Mouse (Mus musculus) forebrain, postnatal 0 days (tissue): ENCODE data around the gene Ms4a14. TPM values are rescaled to one million over a fixed set of nuclear protein-coding genes. Genes with fewer than 3 reads are reported as not detected.

Experiments used
- ATAC-seq: fragments of 200-750 bp; cut with Nextera tagmentation; 2 replicates; pipeline ENCODE4 v1.8.0; 2017; ENCODE audit warnings: mild to moderate bottlenecking, moderate library complexity
- DNase-seq: peaks from one replicate; pipeline ENCODE4 v3.0.0-alpha.2; 2015
- H3K27ac ChIP-seq: fragments of 300-500 bp; sonication (generic); 2 replicates; pipeline ENCODE4 v1.5.1; 2014; ENCODE audit warnings: low read depth, mild to moderate bottlenecking, antibody characterized with exemption, low read length, moderate library complexity, mixed read lengths
- H3K27me3 ChIP-seq: fragments of 300-500 bp; sonication (generic); 2 replicates; pipeline ENCODE4 v1.6.1; 2014; ENCODE audit warnings: mild to moderate bottlenecking, low read length, mixed read lengths; ENCODE audit not compliant: insufficient read depth
- H3K36me3 ChIP-seq: fragments of 300-500 bp; sonication (generic); 2 replicates; pipeline ENCODE4 v1.6.1; 2014; ENCODE audit warnings: mild to moderate bottlenecking, moderate library complexity; ENCODE audit not compliant: insufficient read depth
- H3K4me1 ChIP-seq: fragments of 300-500 bp; sonication (generic); 2 replicates; pipeline ENCODE4 v1.6.1; 2014; ENCODE audit warnings: antibody characterized with exemption; ENCODE audit not compliant: insufficient read depth
- H3K4me2 ChIP-seq: fragments of 300-500 bp; sonication (generic); 2 replicates; pipeline ENCODE4 v1.6.1; 2014; ENCODE audit warnings: low read depth, mild to moderate bottlenecking, moderate library complexity
- H3K4me3 ChIP-seq: fragments of 300-500 bp; sonication (generic); 2 replicates; pipeline ENCODE4 v1.5.1; 2014; ENCODE audit warnings: low read depth, low read length, mixed read lengths
- H3K9ac ChIP-seq: fragments of 300-500 bp; sonication (generic); 2 replicates; pipeline ENCODE4 v1.6.1; 2014; ENCODE audit warnings: mild to moderate bottlenecking
- H3K9me3 ChIP-seq: fragments of 300-500 bp; sonication (generic); 2 replicates; pipeline ENCODE4 v1.6.1; 2016; ENCODE audit warnings: low read length
- CTCF ChIP-seq: sonication (generic); IDR thresholded peaks from 2 replicates; pipeline ENCODE4 v1.5.1; 2016; ENCODE audit warnings: antibody characterized with exemption, control low read depth, low read depth
- WGBS: fragments of 180-500 bp; shearing (Covaris S2); extraction: QIAGEN DNeasy Blood & Tissue Kit; methylation state at CpG from one replicate; pipeline ENCODE4 v1.1.7; 2014; 5-methylcytosine and 5-hydroxymethylcytosine counted together
- polyA plus RNA-seq: library from polyadenylated mRNA; unstranded; fragments of >200 nt; fragmentation: Nextera tagmentation; extraction: Ambion mirVana; gene quantifications from 2 replicates; pipeline ENCODE4 v1.2.1, GENCODE M21; 2015
- total RNA-seq: library from RNA; depleted of rRNA; stranded (reverse); fragments of >200 nt; gene quantifications from 2 replicates; pipeline ENCODE4 v1.2.3, GENCODE M21; 2014; rRNA removed

The Ms4a14 gene
- total RNA-seq, result not detected in 2 replicates
- 0.08 TPM in 1 of 2 replicates, not detected in the other for polyA plus RNA-seq

GRCm38 (mm10) chr19:11314354-11314753, at the start of gene Ms4a14:
Gene Ms4a14, minus strand, starts transcription at chr19:11314454.
- TF ChIP-seq CTCF, result no peak
- no peaks in the 10 kb centered on the region for H3K4me1 ChIP-seq
- H3K36me3 ChIP-seq, result no peaks in the 10 kb centered on the region
- no peak within 1 kb of the TSS for H3K4me3 ChIP-seq
- 74% methylated on average over 1 of the region's 1 CpGs for WGBS
- H3K27ac ChIP-seq, result no peak within 1 kb of the TSS
- no peaks in the 10 kb centered on the region for H3K27me3 ChIP-seq
- DNase-seq (no peak), ATAC-seq (no peak)
- H3K9ac ChIP-seq, result no peak within 1 kb of the TSS
- H3K4me2 ChIP-seq, result no peak within 1 kb of the TSS
- no peaks in the 10 kb centered on the region for H3K9me3 ChIP-seq

- TF ChIP-seq CTCF, result no peak
- no peak for ATAC-seq
- H3K27ac ChIP-seq, result no peak overlapping the region
Observed at GRCm38 (mm10) chr19:11362002-11362401, 47.7 kb upstream of the Ms4a14 start.

GRCm38 (mm10) chr19:11360106-11360505, 45.9 kb upstream of the Ms4a14 start:
- Histone ChIP-seq H3K36me3 (no peaks in the 10 kb centered on the region), H3K4me1 (no peaks in the 10 kb centered on the region), H3K27ac (no peak overlapping the region), H3K9ac (no peak overlapping the region), H3K4me2 (no peak overlapping the region), H3K9me3 (no peaks in the 10 kb centered on the region), H3K4me3 (no peak overlapping the region), H3K27me3 (no peaks in the 10 kb centered on the region)
- TF ChIP-seq CTCF, result peak; percentile 56
- DNase-seq, result peak; percentile 20
- ATAC-seq, result peak; percentile 50; the same call in 1 of the 2 replicates
- WGBS, result 74% methylated on average over 3 of the region's 3 CpGs

More at GRCm38 (mm10) chr19:11362002-11362401, 47.7 kb upstream of the Ms4a14 start:
- H3K4me2 ChIP-seq, result no peak overlapping the region
- H3K36me3 ChIP-seq, result no peaks in the 10 kb centered on the region
- H3K9me3 ChIP-seq, result no peaks in the 10 kb centered on the region
- DNase-seq, result no peak
- no peak overlapping the region for H3K9ac ChIP-seq
- H3K4me1 ChIP-seq, result no peaks in the 10 kb centered on the region
- H3K27me3 ChIP-seq, result no peaks in the 10 kb centered on the region
- no peak overlapping the region for H3K4me3 ChIP-seq

GRCm38 (mm10) chr19:11355730-11356129, 41.5 kb upstream of the Ms4a14 start:
- no peak for TF ChIP-seq CTCF
- no peak overlapping the region for H3K27ac ChIP-seq
- no peak overlapping the region for H3K9ac ChIP-seq
- H3K9me3 ChIP-seq, result no peaks in the 10 kb centered on the region
- no peaks in the 10 kb centered on the region for H3K4me1 ChIP-seq
- no peaks in the 10 kb centered on the region for H3K27me3 ChIP-seq
- no peak overlapping the region for H3K4me3 ChIP-seq
- ATAC-seq (no peak), DNase-seq (no peak)
- H3K4me2 ChIP-seq, result no peak overlapping the region
- WGBS, result 93% methylated on average over 7 of the region's 7 CpGs
- no peaks in the 10 kb centered on the region for H3K36me3 ChIP-seq

GRCm38 (mm10) chr19:11351878-11352277, 37.6 kb upstream of the Ms4a14 start:
- peak; percentile 5 for DNase-seq
- no peak overlapping the region for H3K27ac ChIP-seq
- WGBS, result 52% methylated on average over 3 of the region's 3 CpGs
- no peak overlapping the region for H3K9ac ChIP-seq
- no peak overlapping the region for H3K4me3 ChIP-seq
- no peaks in the 10 kb centered on the region for H3K27me3 ChIP-seq
- no peaks in the 10 kb centered on the region for H3K4me1 ChIP-seq
- H3K36me3 ChIP-seq, result no peaks in the 10 kb centered on the region
- peak; percentile 49 for TF ChIP-seq CTCF
- ATAC-seq, result no peak
- no peak overlapping the region for H3K4me2 ChIP-seq
- H3K9me3 ChIP-seq, result no peaks in the 10 kb centered on the region

GRCm38 (mm10) chr19:11349698-11350481, 35.6 kb upstream of the Ms4a14 start:
- Histone ChIP-seq H3K27me3 (no peaks in the 10 kb centered on the region), H3K36me3 (no peaks in the 10 kb centered on the region), H3K4me1 (no peaks in the 10 kb centered on the region), H3K9me3 (no peaks in the 10 kb centered on the region), H3K27ac (no peak overlapping the region), H3K9ac (no peak overlapping the region), H3K4me2 (no peak overlapping the region), H3K4me3 (no peak overlapping the region)
- no peak for TF ChIP-seq CTCF
- DNase-seq, result no peak
- no peak; the same call in 1 of the 2 replicates for ATAC-seq
- WGBS, result 60% methylated on average over 7 of the region's 7 CpGs

- no peak for ATAC-seq
- no peak for TF ChIP-seq CTCF
- no peaks in the 10 kb centered on the region for H3K9me3 ChIP-seq
- no peak overlapping the region for H3K9ac ChIP-seq
- no peak overlapping the region for H3K4me2 ChIP-seq
- no peak overlapping the region for H3K4me3 ChIP-seq
- H3K27ac ChIP-seq, result no peak overlapping the region
- no peaks in the 10 kb centered on the region for H3K27me3 ChIP-seq
- no peaks in the 10 kb centered on the region for H3K4me1 ChIP-seq
- no peaks in the 10 kb centered on the region for H3K36me3 ChIP-seq
- no peak for DNase-seq
Observed at GRCm38 (mm10) chr19:11343992-11344391, 29.7 kb upstream of the Ms4a14 start.
